Mouse (Mus musculus) heart, embryonic 11.5 days (tissue): ENCODE results near the gene Cd69. TPM values are rescaled to one million over a fixed set of nuclear protein-coding genes. Genes with fewer than 3 reads are reported as not detected.

Experiments
- ATAC-seq: fragments of 200-750 bp; cut with Nextera tagmentation; replicated peaks from 2 replicates; pipeline ENCODE4 v1.8.0; 2017; ENCODE audit warnings: moderate library complexity; ENCODE audit not compliant: insufficient number of reproducible peaks, low FRiP score, low TSS enrichment
- H3K27ac ChIP-seq: fragments of 300-500 bp; sonication (generic); 2 replicates; pipeline ENCODE4 v1.5.1; 2014; ENCODE audit warnings: mild to moderate bottlenecking, low read depth, low read length
- H3K27me3 ChIP-seq: fragments of 300-500 bp; sonication (generic); 2 replicates; pipeline ENCODE4 v1.6.1; 2014; ENCODE audit warnings: mild to moderate bottlenecking, low read length, mixed read lengths; ENCODE audit not compliant: control insufficient read depth, insufficient read depth
- H3K36me3 ChIP-seq: fragments of 300-500 bp; sonication (generic); 2 replicates; pipeline ENCODE4 v1.6.1; 2014; ENCODE audit warnings: mild to moderate bottlenecking, low read length, moderate library complexity, mixed read lengths; ENCODE audit not compliant: control insufficient read depth, insufficient read depth
- H3K4me1 ChIP-seq: fragments of 300-500 bp; sonication (generic); 2 replicates; pipeline ENCODE4 v1.6.1; 2014; ENCODE audit warnings: low read length; ENCODE audit not compliant: control insufficient read depth, insufficient read depth
- H3K4me2 ChIP-seq: fragments of 300-500 bp; sonication (generic); 2 replicates; pipeline ENCODE4 v1.6.1; 2014; ENCODE audit warnings: mild to moderate bottlenecking, moderate library complexity
- H3K4me3 ChIP-seq: fragments of 300-500 bp; sonication (generic); 2 replicates; pipeline ENCODE4 v1.5.1; 2014; ENCODE audit warnings: low read depth, low read length
- H3K9ac ChIP-seq: fragments of 300-500 bp; sonication (generic); 2 replicates; pipeline ENCODE4 v1.6.1; 2014; ENCODE audit warnings: mild to moderate bottlenecking, low read depth, low read length, moderate library complexity
- H3K9me3 ChIP-seq: fragments of 300-500 bp; sonication (generic); replicated peaks from 2 replicates; pipeline ENCODE4 v1.6.1; 2016; ENCODE audit warnings: low read length; ENCODE audit not compliant: control insufficient read depth
- whole genome bisulfite sequencing: fragments of 180-500 bp; shearing (Covaris S2); extraction: QIAGEN DNeasy Blood & Tissue Kit; methylation state at CpG from one replicate; pipeline ENCODE4 v1.1.7; 2014; ENCODE audit not compliant: insufficient replicate concordance; 5-methylcytosine and 5-hydroxymethylcytosine counted together
- polyA plus RNA-seq: library from polyadenylated mRNA; unstranded; fragments of >200 nt; fragmentation: Nextera tagmentation; extraction: Ambion mirVana; gene quantifications from 2 replicates; pipeline ENCODE4 v1.2.1, GENCODE M21; 2014

The Cd69 gene
- polyA plus RNA-seq = not detected in 2 replicates

DNA sequence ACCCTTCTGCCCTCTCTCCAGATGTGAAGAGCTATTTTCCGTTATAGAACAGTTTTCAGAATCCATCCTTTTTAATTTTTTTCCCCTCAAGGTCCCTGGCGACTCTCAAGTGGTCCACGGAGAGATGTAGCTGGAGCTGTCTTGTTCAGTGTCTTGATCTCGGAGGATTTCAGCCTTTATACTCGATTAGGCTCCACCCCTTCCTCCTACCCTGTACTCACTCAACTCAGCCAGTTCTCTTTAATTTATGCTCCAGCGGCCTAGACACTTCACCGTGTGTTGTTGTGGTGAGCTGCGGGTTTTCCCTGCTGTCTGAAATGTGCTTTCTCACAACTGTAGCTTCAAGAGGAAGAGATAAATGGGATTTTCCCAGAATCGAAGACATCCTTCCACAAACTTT, at the start of gene Cd69:
Gene Cd69, minus strand, starts transcription at position 217 of the 400 bp plus-strand sequence.
- H3K9me3 ChIP-seq = no peaks in the 10 kb centered on the region
- H3K27me3 ChIP-seq = no peaks in the 10 kb centered on the region
- WGBS = 69% methylated on average over 9 of the region's 9 CpGs
- H3K27ac ChIP-seq = no peak within 1 kb of the TSS
- no peak within 1 kb of the TSS for H3K9ac ChIP-seq
- no peaks in the 10 kb centered on the region for H3K36me3 ChIP-seq
- ATAC-seq = no peak
- H3K4me3 ChIP-seq = no peak within 1 kb of the TSS
- H3K4me2 ChIP-seq = no peak within 1 kb of the TSS
- no peaks in the 10 kb centered on the region for H3K4me1 ChIP-seq

- Histone ChIP-seq H3K27me3 (no peaks in the 10 kb centered on the region), H3K4me2 (no peak overlapping the region), H3K4me3 (no peak overlapping the region), H3K36me3 (no peaks in the 10 kb centered on the region), H3K9me3 (no peaks in the 10 kb centered on the region), H3K4me1 (no peaks in the 10 kb centered on the region), H3K27ac (no peak overlapping the region), H3K9ac (no peak overlapping the region)
- 72% methylated on average over 4 of the region's 4 CpGs for WGBS
- no peak for ATAC-seq
These were observed 44.1 kb upstream of the Cd69 start for GRCm38 (mm10) chr6:129319331-129319730.

DNA sequence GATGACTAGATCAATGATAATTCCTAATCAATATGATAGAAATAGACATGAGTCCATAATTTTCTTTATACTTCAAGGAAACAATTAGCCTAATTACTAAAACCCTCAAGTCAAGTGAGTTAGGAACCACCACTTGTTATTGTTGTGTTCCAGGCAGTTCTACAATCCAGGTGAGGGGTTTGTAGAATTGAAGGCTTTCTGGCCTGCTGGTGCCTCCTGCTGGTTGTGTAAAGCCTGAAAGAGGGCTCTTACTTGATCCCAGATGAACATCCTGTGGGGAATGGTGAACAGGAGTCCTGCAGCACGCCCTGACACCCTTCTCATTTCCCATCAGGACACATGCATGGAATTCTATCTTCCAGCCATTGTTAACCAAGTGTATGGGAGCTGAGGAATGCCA, 43.2 kb upstream of the Cd69 start:
- WGBS = 50% methylated on average over 1 of the region's 1 CpGs
- no peak overlapping the region for H3K4me3 ChIP-seq
- no peak overlapping the region for H3K27ac ChIP-seq
- H3K36me3 ChIP-seq = no peaks in the 10 kb centered on the region
- no peak overlapping the region for H3K9ac ChIP-seq
- H3K4me1 ChIP-seq = no peaks in the 10 kb centered on the region
- H3K4me2 ChIP-seq = no peak overlapping the region
- no peaks in the 10 kb centered on the region for H3K9me3 ChIP-seq
- H3K27me3 ChIP-seq = no peaks in the 10 kb centered on the region
- ATAC-seq = no peak

DNA sequence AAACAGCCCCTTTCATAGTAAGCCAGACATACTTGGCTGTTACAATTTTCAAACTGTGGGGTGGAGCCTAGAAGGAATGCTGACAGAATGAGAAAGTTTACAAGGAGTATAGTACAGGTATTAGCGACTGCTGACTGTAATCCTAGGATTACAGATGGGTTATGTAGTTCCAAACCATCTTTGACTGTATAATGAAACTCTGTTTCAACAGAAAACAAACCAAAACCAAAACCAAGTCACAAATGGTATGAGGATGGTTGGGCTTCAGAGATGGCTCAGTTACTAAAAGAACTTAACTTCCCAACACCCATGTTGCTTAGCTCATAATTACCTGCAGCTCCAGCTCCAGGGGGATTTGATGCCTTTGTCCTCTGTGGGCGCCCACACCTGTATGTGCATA, 41.2 kb upstream of the Cd69 start:
- H3K36me3 ChIP-seq = no peaks in the 10 kb centered on the region
- no peaks in the 10 kb centered on the region for H3K9me3 ChIP-seq
- H3K27ac ChIP-seq = no peak overlapping the region
- no peaks in the 10 kb centered on the region for H3K27me3 ChIP-seq
- H3K4me3 ChIP-seq = no peak overlapping the region
- no peaks in the 10 kb centered on the region for H3K4me1 ChIP-seq
- H3K9ac ChIP-seq = no peak overlapping the region
- 63% methylated on average over 2 of the region's 2 CpGs for WGBS
- no peak for ATAC-seq
- no peak overlapping the region for H3K4me2 ChIP-seq

DNA sequence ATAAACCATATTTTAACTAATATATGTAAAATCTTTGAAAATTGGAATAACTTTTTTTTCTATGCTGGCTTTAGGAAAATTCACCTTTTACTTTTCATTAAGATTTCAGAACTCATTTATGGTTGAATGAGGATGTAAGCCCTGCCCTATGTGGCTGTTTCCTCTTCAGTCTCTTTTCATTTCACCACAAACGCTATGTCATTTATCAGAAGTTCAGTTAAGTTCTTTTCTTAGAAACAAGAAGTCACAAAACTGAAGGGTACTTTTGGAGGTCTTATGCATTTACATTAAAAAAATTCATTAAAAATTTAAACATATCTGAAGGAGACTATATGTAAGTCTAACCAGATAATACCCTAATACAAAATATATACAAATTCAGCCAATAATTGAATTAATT, 40.5 kb upstream of the Cd69 start:
- no peaks in the 10 kb centered on the region for H3K4me1 ChIP-seq
- ATAC-seq = no peak
- H3K9me3 ChIP-seq = no peaks in the 10 kb centered on the region
- 80% methylated on average over 1 of the region's 1 CpGs for WGBS
- H3K27ac ChIP-seq = no peak overlapping the region
- no peaks in the 10 kb centered on the region for H3K27me3 ChIP-seq
- no peaks in the 10 kb centered on the region for H3K36me3 ChIP-seq
- H3K4me2 ChIP-seq = no peak overlapping the region
- H3K4me3 ChIP-seq = no peak overlapping the region
- H3K9ac ChIP-seq = no peak overlapping the region

DNA sequence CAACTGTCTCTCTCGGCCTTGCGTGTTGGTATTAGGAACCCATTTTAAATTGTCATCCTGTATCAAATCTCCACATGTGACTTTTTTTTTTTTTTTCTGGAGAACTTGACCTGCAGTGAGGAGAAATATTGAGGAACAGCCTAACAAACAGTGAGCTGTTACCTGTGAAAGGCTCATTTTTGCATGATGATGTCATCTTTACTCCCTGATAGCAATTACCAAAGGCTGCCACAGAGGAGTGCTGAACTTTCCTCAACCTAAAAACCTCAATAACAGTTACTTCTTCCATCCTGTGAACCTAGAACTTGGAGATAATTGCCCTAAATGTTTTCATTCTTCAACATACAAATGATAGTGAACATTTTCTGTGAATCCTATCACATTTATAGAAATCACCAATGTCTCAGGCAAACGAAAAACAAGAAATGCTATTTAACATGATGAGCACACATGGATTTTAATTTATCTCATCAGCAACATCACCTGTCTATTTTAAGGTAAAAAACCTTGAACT, 39.5 kb upstream of the Cd69 start:
- no peaks in the 10 kb centered on the region for H3K9me3 ChIP-seq
- ATAC-seq = no peak
- H3K4me3 ChIP-seq = no peak overlapping the region
- H3K9ac ChIP-seq = no peak overlapping the region
- H3K27ac ChIP-seq = no peak overlapping the region
- H3K4me2 ChIP-seq = no peak overlapping the region
- no peaks in the 10 kb centered on the region for H3K36me3 ChIP-seq
- H3K4me1 ChIP-seq = no peaks in the 10 kb centered on the region
- no peaks in the 10 kb centered on the region for H3K27me3 ChIP-seq
- 73% methylated on average over 3 of the region's 3 CpGs for WGBS

DNA sequence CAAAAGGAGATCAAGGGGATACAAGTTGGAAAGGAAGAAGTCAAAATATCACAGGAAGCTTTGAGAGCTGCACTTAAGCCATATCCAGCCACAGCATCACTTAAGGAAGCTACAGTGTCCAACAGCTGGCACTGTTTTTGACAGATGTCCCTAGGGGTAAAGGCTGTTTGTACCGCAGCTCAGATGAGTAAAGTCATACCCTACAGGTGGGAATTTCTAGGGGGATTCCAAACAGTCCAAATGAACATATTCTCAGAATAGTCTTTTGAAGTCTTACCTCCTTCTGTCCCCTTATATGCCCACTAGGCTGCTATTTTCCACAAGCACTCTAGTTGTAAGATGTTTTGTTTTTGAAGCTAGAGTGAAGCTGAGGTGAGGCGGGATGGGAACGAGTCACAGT, 37.3 kb upstream of the Cd69 start:
- no peak for ATAC-seq
- no peak overlapping the region for H3K4me3 ChIP-seq
- WGBS = 82% methylated on average over 3 of the region's 3 CpGs

DNA sequence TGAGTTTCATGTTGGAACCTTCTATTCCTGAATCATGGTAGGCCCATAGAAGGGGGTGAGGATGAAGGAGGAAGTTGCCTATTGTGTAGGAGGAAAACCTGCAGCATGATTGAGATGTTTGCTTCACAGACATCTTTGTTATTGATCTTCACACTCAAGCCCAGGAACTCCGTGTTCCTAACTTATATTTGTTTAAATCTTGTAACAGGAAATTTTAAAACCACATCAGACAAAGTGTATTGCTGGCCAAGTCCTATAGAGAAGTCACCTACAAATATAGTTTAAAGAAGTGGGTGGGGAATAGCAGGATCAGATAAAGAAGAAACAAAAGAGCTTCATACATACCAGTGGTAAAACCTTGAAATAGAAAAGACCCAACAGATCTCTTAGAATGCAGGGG, 28.9 kb upstream of the Cd69 start:
- ATAC-seq = no peak
- no peaks in the 10 kb centered on the region for H3K36me3 ChIP-seq
- H3K9ac ChIP-seq = no peak overlapping the region
- no peaks in the 10 kb centered on the region for H3K4me1 ChIP-seq
- H3K9me3 ChIP-seq = no peaks in the 10 kb centered on the region
- no peak overlapping the region for H3K4me2 ChIP-seq
- H3K27ac ChIP-seq = no peak overlapping the region
- WGBS = 61% methylated on average over 1 of the region's 1 CpGs
- no peak overlapping the region for H3K4me3 ChIP-seq
- no peaks in the 10 kb centered on the region for H3K27me3 ChIP-seq

More for the DNA sequence above, 37.3 kb upstream of the Cd69 start:
- Histone ChIP-seq H3K9me3 (no peaks in the 10 kb centered on the region), H3K27me3 (no peaks in the 10 kb centered on the region), H3K4me2 (no peak overlapping the region), H3K4me1 (no peaks in the 10 kb centered on the region), H3K9ac (no peak overlapping the region), H3K27ac (no peak overlapping the region), H3K36me3 (no peaks in the 10 kb centered on the region)

GRCm38 (mm10) chr6:129288708-129289107, 13.5 kb upstream of the Cd69 start:
- ATAC-seq = no peak
- Histone ChIP-seq H3K4me2 (no peak overlapping the region), H3K27ac (no peak overlapping the region), H3K4me1 (no peaks in the 10 kb centered on the region), H3K9me3 (no peaks in the 10 kb centered on the region), H3K9ac (no peak overlapping the region), H3K4me3 (no peak overlapping the region), H3K27me3 (no peaks in the 10 kb centered on the region), H3K36me3 (no peaks in the 10 kb centered on the region)
